Mouse (Mus musculus): ENCODE data around the gene Jmjd7. TPM values are rescaled to one million over a fixed set of nuclear protein-coding genes. Genes with fewer than 3 reads are reported as not detected.
A peak's percentile ranks its signal among the peaks of the same experiment; 100 is the strongest.

The Jmjd7 gene
- total and polyA plus RNA-seq, 3 experiments = 8.4 to 15.0 (median 14.6) TPM

DNA sequence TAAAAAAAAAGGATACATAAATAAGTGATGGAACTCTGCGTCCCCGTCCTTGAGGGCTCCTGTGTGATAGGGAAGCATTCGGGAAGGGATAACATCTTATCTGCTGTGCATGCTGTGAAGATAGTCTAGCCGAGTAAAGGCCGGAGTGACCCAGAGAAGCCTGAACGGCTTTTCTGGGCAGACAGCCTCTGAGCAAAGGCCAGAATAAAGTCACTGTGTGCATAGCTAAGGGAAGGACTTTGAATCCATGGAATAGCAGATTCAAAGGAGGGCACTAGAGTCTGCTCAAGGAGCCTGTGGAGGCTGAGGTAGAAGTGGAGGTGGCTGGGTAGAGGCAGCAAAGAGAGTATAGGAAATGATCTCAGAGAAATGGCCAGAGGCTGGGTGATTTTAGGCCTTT, 32.4 kb upstream of the Jmjd7 start:
- Histone ChIP-seq H3K9ac (ENCODE audit: insufficient read depth, low read depth) (no peak overlapping the region), H3K27ac (ENCODE audit: insufficient read depth, low read depth) (0 out of 2 replicates have a peak overlapping the region, but pooled peaks have one; percentile 44), H3K79me2 (replicated peaks; ENCODE audit: control insufficient read depth, extremely low read depth, insufficient read depth, poor library complexity, severe bottlenecking) (no peaks in the 10 kb centered on the region), H3K4me3 (replicated peaks in 1 of 3; ENCODE audit: low read depth in 2 of 3, low read length in 2 of 3, poor library complexity in 1 of 3) (no peak overlapping the region), H3K4me1 (ENCODE audit: control insufficient read depth in 1 of 2, insufficient read depth in 2 of 2) (peaks cover 13 to 41% of the 10 kb centered on the region in 2 experiments), H3K36me3 (replicated peaks in 1 of 2; ENCODE audit: control insufficient read depth in 1 of 2, insufficient read depth in 1 of 2, low read length in 1 of 2) (peaks cover 0 to 21% of the 10 kb centered on the region in 2 experiments), H3K9me3 (replicated peaks; ENCODE audit: low read length) (no peaks in the 10 kb centered on the region), H3K4me2 (ENCODE audit: insufficient read depth, low read depth, poor library complexity, severe bottlenecking) (no peak overlapping the region), H3K27me3 (replicated peaks) (no peaks in the 10 kb centered on the region)
- no peak for DNase-seq (ENCODE audit: extremely low read depth)
- 0 out of 2 replicates have a peak, but pooled peaks have one; percentile 9 for TF ChIP-seq CHD1 (IDR thresholded peaks at IDR 0.05; ENCODE audit: low read depth, low read length)
- TF ChIP-seq ZMIZ1 (IDR thresholded peaks at IDR 0.05; ENCODE audit: low read depth, low read length) = no peak
- dilution Hi-C loops (cut with MboI; ENCODE audit: extremely low pct_ligation_motif_present, extremely low pct_unique_long_range_greater_than_20kb, low sequenced_read_pairs) = no loop called here
- in situ Hi-C loops (cut with MboI; ENCODE audit: low pct_ligation_motif_present, low pct_unique_long_range_greater_than_20kb, low sequenced_read_pairs) = no loop called here

DNA sequence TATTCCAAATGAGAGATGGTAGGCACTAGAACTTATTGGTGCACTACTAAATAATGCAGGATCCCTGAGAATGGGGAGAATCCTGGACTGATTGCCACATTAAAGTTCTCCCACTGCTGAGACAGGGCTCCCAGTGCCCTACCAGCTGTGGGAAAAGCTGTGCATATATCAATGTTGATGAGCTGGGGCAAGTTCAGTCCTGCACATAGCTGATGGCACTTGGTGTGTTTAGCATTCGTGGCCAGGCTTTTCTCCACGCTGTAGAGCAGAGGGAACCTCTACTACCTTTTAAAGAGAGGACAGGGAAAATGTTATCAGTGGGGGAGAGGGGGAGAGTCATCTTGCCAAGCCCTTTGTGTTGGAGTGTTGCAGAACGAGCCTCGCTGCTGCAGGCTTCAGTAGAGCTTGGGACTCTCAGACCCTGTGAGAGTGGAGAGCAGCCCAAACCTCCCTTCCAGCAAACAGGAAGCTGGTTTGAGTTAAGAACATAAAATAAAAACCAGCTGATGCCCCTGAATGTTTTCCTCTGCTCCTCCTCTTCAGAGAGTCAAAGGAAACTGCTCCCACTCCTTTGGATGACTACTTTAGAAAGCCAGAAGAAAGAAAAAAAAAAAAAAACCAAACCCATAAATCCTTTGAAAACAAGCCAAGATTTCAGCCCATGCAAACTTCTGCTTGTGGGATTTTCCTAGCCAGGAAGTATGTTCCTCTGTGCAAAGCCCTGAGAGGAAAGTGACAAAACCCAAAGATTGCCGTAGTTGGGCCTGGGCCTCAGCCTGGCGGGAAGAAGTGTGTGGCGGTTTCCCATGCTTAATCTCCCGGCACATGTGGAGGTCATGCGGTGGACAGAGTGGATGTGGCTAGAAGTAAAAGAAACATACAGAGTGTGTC, 31.6 kb upstream of the Jmjd7 start:
- Histone ChIP-seq H3K27ac (ENCODE audit: insufficient read depth, low read depth) (peak overlapping the region; percentile 44), H3K79me2 (replicated peaks; ENCODE audit: control insufficient read depth, extremely low read depth, insufficient read depth, poor library complexity, severe bottlenecking) (no peaks in the 10 kb centered on the region), H3K9me3 (replicated peaks; ENCODE audit: low read length) (no peaks in the 10 kb centered on the region), H3K9ac (ENCODE audit: insufficient read depth, low read depth) (no peak overlapping the region), H3K4me2 (ENCODE audit: insufficient read depth, low read depth, poor library complexity, severe bottlenecking) (no peak overlapping the region), H3K36me3 (replicated peaks in 1 of 2; ENCODE audit: control insufficient read depth in 1 of 2, insufficient read depth in 1 of 2, low read length in 1 of 2) (peaks cover 0 to 24% of the 10 kb centered on the region in 2 experiments), H3K4me3 (replicated peaks in 1 of 3; ENCODE audit: low read depth in 2 of 3, low read length in 2 of 3, poor library complexity in 1 of 3) (no peak overlapping the region), H3K4me1 (ENCODE audit: control insufficient read depth in 1 of 2, insufficient read depth in 2 of 2) (peaks cover 13 to 43% of the 10 kb centered on the region in 2 experiments), H3K27me3 (replicated peaks) (no peaks in the 10 kb centered on the region)
- in situ Hi-C loops (cut with MboI; ENCODE audit: low pct_ligation_motif_present, low pct_unique_long_range_greater_than_20kb, low sequenced_read_pairs) = no loop called here
- DNase-seq (ENCODE audit: extremely low read depth) = no peak
- dilution Hi-C loops (cut with MboI; ENCODE audit: extremely low pct_ligation_motif_present, extremely low pct_unique_long_range_greater_than_20kb, low sequenced_read_pairs) = no loop called here
- no peak for TF ChIP-seq USF2 (conservative IDR thresholded peaks at IDR 0.05; ENCODE audit: low read depth, low read length)
- TF ChIP-seq CHD1 (IDR thresholded peaks at IDR 0.05; ENCODE audit: low read depth, low read length) = peak; percentile 69; the same call in 1 of the 2 replicates
- TF ChIP-seq ZC3H11A (IDR thresholded peaks at IDR 0.05; ENCODE audit: low read depth, low read length) = no peak
- TF ChIP-seq SMC3 (IDR thresholded peaks at IDR 0.05; ENCODE audit: low read depth, low read length) = no peak
- TF ChIP-seq RAD21 (IDR thresholded peaks at IDR 0.05; ENCODE audit: low read depth, low read length) = no peak
- TF ChIP-seq MAZ (IDR thresholded peaks at IDR 0.05; ENCODE audit: low read depth, low read length) = no peak
- no peak for TF ChIP-seq USF1 (IDR thresholded peaks at IDR 0.05; ENCODE audit: low read depth, low read length)
- TF ChIP-seq ZNF384 (IDR thresholded peaks at IDR 0.05; ENCODE audit: low read depth, low read length) = 0 out of 2 replicates have a peak, but pooled peaks have one; percentile 7
- no peak for TF ChIP-seq POLR2AphosphoS2 (IDR thresholded peaks at IDR 0.05; ENCODE audit: low read depth, low read length)
- no peak for TF ChIP-seq PAX5 (IDR thresholded peaks at IDR 0.05; ENCODE audit: low read length)
- no peak for TF ChIP-seq CTCF (conservative IDR thresholded peaks at IDR 0.05 in 1 of 2, IDR thresholded peaks at IDR 0.05 in 1 of 2; ENCODE audit: low read depth in 2 of 2, low read length in 2 of 2)
- TF ChIP-seq JUN (IDR thresholded peaks at IDR 0.05; ENCODE audit: insufficient read depth, low read depth, low read length) = no peak
